Mouse (Mus musculus) ES-E14 (cell line): ENCODE measurements around the gene Gsto2. TPM values are rescaled to one million over a fixed set of nuclear protein-coding genes. Genes with fewer than 3 reads are reported as not detected.

Experiments
- DNase-seq: peaks from one replicate; pipeline ENCODE4 v3.0.0-alpha.2; 2013; ENCODE audit warnings: low read depth, low spot score
- H3K27ac ChIP-seq: 2 replicates; pipeline ENCODE4 v1.5.1; 2012; ENCODE audit warnings: low read depth, mild to moderate bottlenecking, low read length, moderate library complexity, mixed read lengths; ENCODE audit not compliant: poor library complexity, insufficient read depth, severe bottlenecking
- H3K36me3 ChIP-seq: 2 replicates; pipeline ENCODE4 v1.6.1; 2012; ENCODE audit warnings: mild to moderate bottlenecking, low read length, moderate library complexity, mixed read lengths; ENCODE audit not compliant: control insufficient read depth, poor library complexity, insufficient read depth, severe bottlenecking
- H3K4me1 ChIP-seq, 2 experiments: fragments of 150-350 bp in 1 of 2; sonication (generic) in 1 of 2; 2 replicates each; pipeline ENCODE4 v1.6.1; 2012; ENCODE audit warnings: low read length in 2 of 2, mild to moderate bottlenecking in 1 of 2, mixed read lengths in 1 of 2; ENCODE audit not compliant: control insufficient read depth in 2 of 2, insufficient read depth in 2 of 2, poor library complexity in 1 of 2
- H3K4me3 ChIP-seq, 2 experiments: fragments of 150-350 bp in 1 of 2; sonication (generic) in 1 of 2; 2 replicates each; pipeline ENCODE4 v1.5.1; 2012; ENCODE audit warnings: low read length in 2 of 2, low read depth in 1 of 2, mild to moderate bottlenecking in 1 of 2, mixed read lengths in 1 of 2; ENCODE audit not compliant: insufficient read depth in 1 of 2, poor library complexity in 1 of 2, severe bottlenecking in 1 of 2
- H3K9ac ChIP-seq: 2 replicates; pipeline ENCODE4 v1.6.1; 2012; ENCODE audit warnings: low read depth, mild to moderate bottlenecking, low read length, mixed read lengths; ENCODE audit not compliant: poor library complexity, insufficient read depth, severe bottlenecking
- H3K9me3 ChIP-seq: fragments of 150-350 bp; sonication (generic); 2 replicates; pipeline ENCODE4 v1.6.1; 2012; ENCODE audit warnings: low read depth, mild to moderate bottlenecking, low read length; ENCODE audit not compliant: control insufficient read depth, insufficient read depth
- CHD2 ChIP-seq: IDR thresholded peaks from 2 replicates; pipeline ENCODE4 v1.6.1; 2014; ENCODE audit warnings: mild to moderate bottlenecking, low read depth, low read length, inconsistent platforms
- HCFC1 ChIP-seq: IDR thresholded peaks from 2 replicates; pipeline ENCODE4 v1.6.1; 2012; ENCODE audit warnings: low read length, inconsistent platforms, borderline replicate concordance; ENCODE audit not compliant: insufficient read depth
- MAFK ChIP-seq: IDR thresholded peaks from 2 replicates; pipeline ENCODE4 v1.6.1; 2014; ENCODE audit warnings: mild to moderate bottlenecking, low read depth, low read length, inconsistent platforms; ENCODE audit not compliant: insufficient read depth
- ZC3H11A ChIP-seq: IDR thresholded peaks from 2 replicates; pipeline ENCODE4 v1.6.1; 2012; ENCODE audit warnings: low read depth, mild to moderate bottlenecking, inconsistent platforms, low read length, borderline replicate concordance
- ZNF384 ChIP-seq: IDR thresholded peaks from 2 replicates; pipeline ENCODE4 v1.6.1; 2012; ENCODE audit warnings: low read depth, low read length, inconsistent platforms
- in situ Hi-C, 2 experiments: fragments of 600-800 bp; cut with MboI; formaldehyde crosslinking; loops; one replicate each; pipeline ENCODE4 v1.15.1; 2025; ENCODE audit warnings: low sequenced_read_pairs in 2 of 2, inconsistent platforms in 1 of 2; ENCODE audit not compliant: unreplicated experiment in 2 of 2
- total RNA-seq: library from RNA; depleted of rRNA; stranded (reverse); fragments of 300-350 nt; gene quantifications from 2 replicates; pipeline ENCODE4 v1.2.3, GENCODE M21; 2012

The Gsto2 gene
- total RNA-seq, 1 experiment, result 0.71 TPM

DNA sequence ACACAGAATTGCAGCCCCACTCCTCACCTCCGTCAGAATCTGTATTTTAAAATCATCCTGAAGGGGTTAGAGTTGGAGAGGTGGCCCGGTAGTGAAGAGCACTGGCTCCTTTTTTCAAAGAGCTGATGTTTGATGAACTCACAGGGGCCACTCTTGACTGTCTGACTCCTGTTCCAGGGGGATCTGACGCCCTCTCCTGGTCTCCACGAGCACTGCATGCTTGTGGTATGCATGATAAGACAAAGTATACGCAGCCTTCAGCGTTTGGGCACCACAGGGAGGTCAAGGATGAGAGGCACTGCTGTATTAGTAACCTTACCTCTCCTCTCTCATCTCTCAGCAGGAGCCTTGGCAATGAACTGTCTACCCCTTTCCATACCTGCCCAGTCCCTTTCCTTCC lies 34.7 kb downstream of the Gsto2 start:
- Histone ChIP-seq H3K9ac (no peak overlapping the region), H3K9me3 (no peaks in the 10 kb centered on the region), H3K4me3 (no peak overlapping the region), H3K36me3 (peaks cover 4% of the 10 kb centered on the region; the same call in 1 of the 2 replicates), H3K4me1 (no peaks in the 10 kb centered on the region), H3K27ac (no peak overlapping the region)
- TF ChIP-seq HCFC1 (no peak), MAFK (no peak), CHD2 (no peak), ZC3H11A (no peak), ZNF384 (no peak)
- no peak for DNase-seq
- in situ Hi-C loops, result no loop called here

DNA sequence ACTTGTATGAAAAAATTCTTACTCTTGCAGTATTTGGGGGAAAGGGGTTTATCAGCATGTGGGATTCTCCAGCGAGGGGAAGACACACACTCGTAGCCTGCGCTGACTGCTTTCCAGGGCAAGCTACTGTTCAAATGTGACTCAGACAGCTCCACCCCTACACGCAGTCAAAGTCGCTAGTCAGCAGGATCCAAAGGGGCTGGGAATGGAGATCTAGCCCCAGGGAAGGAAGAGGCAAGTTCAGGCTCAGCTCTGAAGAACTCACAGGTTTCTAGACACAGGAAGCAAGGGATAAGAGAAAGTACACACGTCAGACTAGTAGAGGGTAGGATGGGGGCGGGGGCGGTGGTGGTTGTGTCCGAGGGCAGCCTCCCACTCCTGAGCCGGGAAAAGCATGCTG lies 35.2 kb downstream of the Gsto2 start:
- DNase-seq, result no peak
- Histone ChIP-seq H3K4me1 (no peaks in the 10 kb centered on the region), H3K4me3 (no peak overlapping the region), H3K36me3 (peaks cover 4% of the 10 kb centered on the region; the same call in 1 of the 2 replicates), H3K9ac (no peak overlapping the region), H3K27ac (no peak overlapping the region), H3K9me3 (no peaks in the 10 kb centered on the region)
- TF ChIP-seq MAFK, result no peak
- TF ChIP-seq ZNF384, result no peak
- TF ChIP-seq CHD2, result no peak
- TF ChIP-seq ZC3H11A, result no peak
- no peak for TF ChIP-seq HCFC1
- in situ Hi-C loops, result no loop called here

DNA sequence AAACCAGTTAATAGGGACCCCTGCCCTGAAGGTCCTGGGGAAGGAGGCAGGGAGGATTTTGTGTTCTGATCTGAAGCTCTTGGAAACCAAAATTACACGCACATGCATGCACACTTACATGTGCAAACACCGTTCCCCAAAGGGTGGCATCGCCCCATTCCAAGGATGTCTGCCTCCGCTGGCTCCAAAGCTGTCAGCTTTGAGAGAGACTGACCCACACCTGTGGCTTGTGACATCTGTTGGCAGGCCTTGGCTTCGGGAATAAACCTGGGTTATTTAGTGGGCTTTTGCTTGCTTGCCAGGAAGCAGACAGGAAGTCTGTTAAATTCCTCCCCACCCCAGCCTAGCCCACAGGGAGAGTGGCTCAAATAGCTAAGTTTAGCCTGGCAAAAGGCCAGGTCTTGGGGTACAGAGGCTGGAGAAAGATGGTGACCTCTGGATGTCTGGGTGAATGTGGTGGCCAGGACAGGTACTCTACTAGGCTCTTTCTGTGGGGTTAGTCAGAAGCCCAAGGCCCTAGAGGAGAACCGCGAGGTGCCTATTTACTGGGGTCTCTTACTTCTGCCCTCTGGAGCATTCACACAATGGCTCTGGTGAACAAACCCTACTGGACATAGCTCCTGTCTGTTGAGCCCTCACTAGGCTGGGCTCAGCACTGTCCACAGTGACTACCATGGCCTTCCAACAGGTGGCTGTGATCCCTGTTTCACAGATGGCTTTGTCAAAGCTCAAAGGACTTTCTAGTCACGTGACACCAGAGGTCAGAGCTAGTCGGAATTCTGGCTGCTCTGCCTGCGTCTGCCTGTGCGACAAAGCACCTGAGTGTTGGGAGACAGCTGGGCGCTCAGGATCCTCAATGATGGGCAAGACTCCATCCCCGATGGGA lies 37.2 kb downstream of the Gsto2 start:
- Histone ChIP-seq H3K27ac (no peak overlapping the region), H3K36me3 (no peaks in the 10 kb centered on the region), H3K4me1 (peaks cover 0 to 2% of the 10 kb centered on the region in 2 experiments; a peak in 1 of 4 replicates), H3K9me3 (no peaks in the 10 kb centered on the region), H3K4me3 (no peak overlapping the region), H3K9ac (no peak overlapping the region)
- in situ Hi-C loops, result no loop called here
- DNase-seq, result no peak
- no peak for TF ChIP-seq ZNF384
- no peak for TF ChIP-seq ZC3H11A
- TF ChIP-seq CHD2, result no peak
- no peak for TF ChIP-seq HCFC1
- TF ChIP-seq MAFK, result no peak

DNA sequence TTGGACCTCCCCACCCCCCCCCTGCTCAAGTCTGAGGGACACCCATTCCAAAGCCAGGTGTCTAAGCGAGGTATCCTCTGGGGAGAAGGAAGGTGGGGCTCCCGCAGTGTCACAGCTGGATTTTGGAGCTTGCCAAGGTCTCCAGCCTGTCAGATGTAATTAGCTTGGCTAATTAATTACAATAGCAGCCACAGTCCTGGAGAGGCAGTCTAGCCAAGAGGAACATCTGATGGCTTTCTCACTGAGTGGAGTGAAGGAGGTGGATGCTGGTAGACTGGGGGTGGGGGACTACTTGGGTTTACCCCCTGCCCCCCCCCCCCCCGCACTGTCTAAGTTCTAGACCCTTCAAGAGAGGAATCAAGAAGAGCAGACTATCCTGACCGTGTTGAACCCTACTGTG lies 38.3 kb downstream of the Gsto2 start:
- H3K9me3 ChIP-seq, result no peaks in the 10 kb centered on the region
- in situ Hi-C loops, result no loop called here

More for the DNA sequence above, 38.3 kb downstream of the Gsto2 start:
- Histone ChIP-seq H3K4me3 (no peak overlapping the region), H3K4me1 (peaks cover 2 to 5% of the 10 kb centered on the region in 2 experiments; a peak in 2 of 4 replicates), H3K9ac (no peak overlapping the region), H3K36me3 (no peaks in the 10 kb centered on the region), H3K27ac (no peak overlapping the region)
- TF ChIP-seq CHD2 (no peak), MAFK (no peak), ZNF384 (no peak), ZC3H11A (no peak), HCFC1 (no peak)
- no peak for DNase-seq
